Mouse (Mus musculus) thymus, postnatal 25 days (tissue): ENCODE measurements around the gene Cpm.
"Not testable (repeated sequence)": the region's sequence is repeated elsewhere in the genome, so short reads cannot be mapped to it uniquely, and the experiment has no call there.

Source experiments
- DNase-seq: peaks from one replicate; pipeline ENCODE4 v3.0.0; 2022

The Cpm gene

GRCm38 (mm10) chr10:117629169-117629971, at the start of gene Cpm:
Gene Cpm (plus strand): TSS chr10:117629500.
- DNase-seq: peak; percentile 81

GRCm38 (mm10) chr10:117579771-117580284, 49.5 kb upstream of the Cpm start:
- DNase-seq: no peak

GRCm38 (mm10) chr10:117580405-117580804, 48.9 kb upstream of the Cpm start:
- DNase-seq: no peak

- DNase-seq: no peak
These were observed 48.1 kb upstream of the Cpm start for GRCm38 (mm10) chr10:117581007-117581752.

GRCm38 (mm10) chr10:117581753-117582062, 47.6 kb upstream of the Cpm start:
- no peak for DNase-seq

- no peak for DNase-seq
These were observed 45.9 kb upstream of the Cpm start for GRCm38 (mm10) chr10:117583155-117584061.

GRCm38 (mm10) chr10:117584102-117584501, 45.2 kb upstream of the Cpm start:
- DNase-seq: no peak

- no peak for DNase-seq
These were observed 44.5 kb upstream of the Cpm start for GRCm38 (mm10) chr10:117584566-117585515.

GRCm38 (mm10) chr10:117585600-117586299, 43.5 kb upstream of the Cpm start:
- no peak for DNase-seq

- DNase-seq: no peak
These were observed 42.4 kb upstream of the Cpm start for GRCm38 (mm10) chr10:117586859-117587258.

GRCm38 (mm10) chr10:117587335-117587734, 42.0 kb upstream of the Cpm start:
- DNase-seq: no peak

- DNase-seq: not testable (repeated sequence)
These were observed 40.7 kb upstream of the Cpm start for GRCm38 (mm10) chr10:117588416-117589143.

GRCm38 (mm10) chr10:117589144-117589940, 40.0 kb upstream of the Cpm start:
- no peak for DNase-seq

GRCm38 (mm10) chr10:117590331-117591301, 38.7 kb upstream of the Cpm start:
- no peak for DNase-seq

- no peak for DNase-seq
These were observed 37.5 kb upstream of the Cpm start for GRCm38 (mm10) chr10:117591766-117592165.

GRCm38 (mm10) chr10:117592306-117593040, 36.8 kb upstream of the Cpm start:
- DNase-seq: no peak

- DNase-seq: no peak
These were observed 36.2 kb upstream of the Cpm start for GRCm38 (mm10) chr10:117593041-117593570.
